Mouse (Mus musculus): Measurements from ENCODE around the gene Fat4. TPM values are rescaled to one million over a fixed set of nuclear protein-coding genes. Genes with fewer than 3 reads are reported as not detected.

Gene Fat4
- total and polyA plus RNA-seq, 3 experiments = not detected

- H3K4me3 ChIP-seq (replicated peaks in 1 of 3; ENCODE audit: low read depth in 2 of 3, low read length in 2 of 3, poor library complexity in 1 of 3) = no peak overlapping the region
- peaks cover 35% of the 10 kb centered on the region for H3K9me3 ChIP-seq (replicated peaks; ENCODE audit: low read length)
- no peaks in the 10 kb centered on the region for H3K27me3 ChIP-seq (replicated peaks)
- dilution Hi-C loops (cut with MboI; ENCODE audit: extremely low pct_ligation_motif_present, extremely low pct_unique_long_range_greater_than_20kb, low sequenced_read_pairs) = no loop called here
- no peaks in the 10 kb centered on the region for H3K36me3 ChIP-seq (replicated peaks in 1 of 2; ENCODE audit: control insufficient read depth in 1 of 2, insufficient read depth in 1 of 2, low read length in 1 of 2)
- H3K27ac ChIP-seq (ENCODE audit: insufficient read depth, low read depth) = no peak overlapping the region
- no peak overlapping the region for H3K9ac ChIP-seq (ENCODE audit: insufficient read depth, low read depth)
- no peak for DNase-seq (ENCODE audit: extremely low read depth)
- no peaks in the 10 kb centered on the region for H3K4me1 ChIP-seq (ENCODE audit: control insufficient read depth in 1 of 2, insufficient read depth in 2 of 2)
- no peaks in the 10 kb centered on the region for H3K79me2 ChIP-seq (replicated peaks; ENCODE audit: control insufficient read depth, extremely low read depth, insufficient read depth, poor library complexity, severe bottlenecking)
- in situ Hi-C loops (cut with MboI; ENCODE audit: low pct_ligation_motif_present, low pct_unique_long_range_greater_than_20kb, low sequenced_read_pairs) = loop anchor here (25.0 kb wide), 2 partner anchors 924 to 1524 kb away; no protein-coding TSS in a partner anchor
- TF ChIP-seq JUND (conservative IDR thresholded peaks at IDR 0.05; ENCODE audit: low read depth, low read length) = no peak
- H3K4me2 ChIP-seq (ENCODE audit: insufficient read depth, low read depth, poor library complexity, severe bottlenecking) = no peak overlapping the region
These were observed 1.4 kb downstream of the Fat4 start for GRCm38 (mm10) chr3:38888111-38888510.

- Histone ChIP-seq H3K9ac (ENCODE audit: insufficient read depth, low read depth) (no peak overlapping the region), H3K4me2 (ENCODE audit: insufficient read depth, low read depth, poor library complexity, severe bottlenecking) (no peak overlapping the region), H3K36me3 (replicated peaks in 1 of 2; ENCODE audit: control insufficient read depth in 1 of 2, insufficient read depth in 1 of 2, low read length in 1 of 2) (no peaks in the 10 kb centered on the region), H3K4me1 (ENCODE audit: control insufficient read depth in 1 of 2, insufficient read depth in 2 of 2) (no peaks in the 10 kb centered on the region), H3K4me3 (replicated peaks in 1 of 3; ENCODE audit: low read depth in 2 of 3, low read length in 2 of 3, poor library complexity in 1 of 3) (no peak overlapping the region), H3K9me3 (replicated peaks; ENCODE audit: low read length) (peaks cover 5% of the 10 kb centered on the region), H3K27me3 (replicated peaks) (no peaks in the 10 kb centered on the region), H3K79me2 (replicated peaks; ENCODE audit: control insufficient read depth, extremely low read depth, insufficient read depth, poor library complexity, severe bottlenecking) (no peaks in the 10 kb centered on the region), H3K27ac (ENCODE audit: insufficient read depth, low read depth) (no peak overlapping the region)
- dilution Hi-C loops (cut with MboI; ENCODE audit: extremely low pct_ligation_motif_present, extremely low pct_unique_long_range_greater_than_20kb, low sequenced_read_pairs) = no loop called here
- TF ChIP-seq ZKSCAN1 (IDR thresholded peaks at IDR 0.05; ENCODE audit: borderline replicate concordance, low read depth, low read length) (no peak), MXI1 (IDR thresholded peaks at IDR 0.05; ENCODE audit: low read depth, low read length) (no peak), GABPA (IDR thresholded peaks at IDR 0.05; ENCODE audit: insufficient replicate concordance, low read depth, low read length) (no peak), POLR2A (IDR thresholded peaks at IDR 0.05; ENCODE audit: low read depth, low read length) (no peak), BHLHE40 (IDR thresholded peaks at IDR 0.05; ENCODE audit: low read depth, low read length) (no peak), SMC3 (IDR thresholded peaks at IDR 0.05; ENCODE audit: low read depth, low read length) (no peak), TBP (conservative IDR thresholded peaks at IDR 0.05; ENCODE audit: low read depth, low read length) (no peak), MAZ (IDR thresholded peaks at IDR 0.05; ENCODE audit: low read depth, low read length) (no peak), UBTF (IDR thresholded peaks at IDR 0.05; ENCODE audit: low read depth, low read length) (no peak), IRF4 (IDR thresholded peaks at IDR 0.05; ENCODE audit: low read depth, low read length) (no peak), JUN (IDR thresholded peaks at IDR 0.05; ENCODE audit: insufficient read depth, low read depth, low read length) (no peak), MAFK (IDR thresholded peaks at IDR 0.05; ENCODE audit: insufficient replicate concordance, low read length) (no peak), ZMIZ1 (IDR thresholded peaks at IDR 0.05; ENCODE audit: low read depth, low read length) (no peak), CHD2 (IDR thresholded peaks at IDR 0.05; ENCODE audit: low read length) (no peak), POLR2AphosphoS2 (IDR thresholded peaks at IDR 0.05; ENCODE audit: low read depth, low read length) (no peak), EP300 (IDR thresholded peaks at IDR 0.05; ENCODE audit: low read length) (no peak), JUND (conservative IDR thresholded peaks at IDR 0.05; ENCODE audit: low read depth, low read length) (no peak)
- DNase-seq (ENCODE audit: extremely low read depth) = no peak
- in situ Hi-C loops (cut with MboI; ENCODE audit: low pct_ligation_motif_present, low pct_unique_long_range_greater_than_20kb, low sequenced_read_pairs) = loop anchor here (25.0 kb wide), 2 partner anchors 919 to 1519 kb away; no protein-coding TSS in a partner anchor
These were observed 6.1 kb downstream of the Fat4 start for GRCm38 (mm10) chr3:38892791-38893224.

All from CH12.LX (cell line).